Mouse (Mus musculus): ENCODE results near the gene Irgc1.
"Not testable (repeated sequence)": the region's sequence is repeated elsewhere in the genome, so short reads cannot be mapped to it uniquely, and the experiment has no call there.

Irgc1 gene

GRCm38 (mm10) chr7:24451855-24452311 is at the start of gene Irgc1:
Irgc1 (minus strand) TSS chr7:24452297.
- DNase-seq = no peak

GRCm38 (mm10) chr7:24501492-24501891 is 49.4 kb upstream of the Irgc1 start:
- DNase-seq = no peak

GRCm38 (mm10) chr7:24500929-24501328 is 48.8 kb upstream of the Irgc1 start:
- DNase-seq = peak; percentile 55

GRCm38 (mm10) chr7:24499856-24500577 is 47.9 kb upstream of the Irgc1 start:
- peak; percentile 66 for DNase-seq

GRCm38 (mm10) chr7:24488303-24488702 is 36.2 kb upstream of the Irgc1 start:
- DNase-seq = no peak

- DNase-seq = no peak
These were observed 35.3 kb upstream of the Irgc1 start for GRCm38 (mm10) chr7:24487403-24487802.

- peak; percentile 37 for DNase-seq
These were observed 34.6 kb upstream of the Irgc1 start for GRCm38 (mm10) chr7:24486654-24487130.

- no peak for DNase-seq
These were observed 33.4 kb upstream of the Irgc1 start for GRCm38 (mm10) chr7:24485481-24485880.

GRCm38 (mm10) chr7:24483291-24483690 is 31.2 kb upstream of the Irgc1 start:
- not testable (repeated sequence) for DNase-seq

GRCm38 (mm10) chr7:24482208-24483020 is 30.3 kb upstream of the Irgc1 start:
- DNase-seq = no peak

- peak; percentile 91 for DNase-seq
These were observed 29.5 kb upstream of the Irgc1 start, which contains the start of gene Cadm4 for GRCm38 (mm10) chr7:24481474-24482207. Cadm4 (plus strand) TSS chr7:24482023.

GRCm38 (mm10) chr7:24480986-24481473 is 28.9 kb upstream of the Irgc1 start:
- no peak for DNase-seq

GRCm38 (mm10) chr7:24480121-24480941 is 28.2 kb upstream of the Irgc1 start:
- no peak for DNase-seq

- DNase-seq = no peak
These were observed 27.6 kb upstream of the Irgc1 start for GRCm38 (mm10) chr7:24479685-24480084.

GRCm38 (mm10) chr7:24478911-24479310 is 26.8 kb upstream of the Irgc1 start:
- no peak for DNase-seq

- DNase-seq = no peak
These were observed 24.8 kb upstream of the Irgc1 start for GRCm38 (mm10) chr7:24476856-24477255.

- DNase-seq = no peak
These were observed 24.2 kb upstream of the Irgc1 start for GRCm38 (mm10) chr7:24476338-24476737.

- peak; percentile 42 for DNase-seq
These were observed 22.9 kb upstream of the Irgc1 start for GRCm38 (mm10) chr7:24474811-24475506.

GRCm38 (mm10) chr7:24473913-24474529 is 21.9 kb upstream of the Irgc1 start:
- DNase-seq = peak; percentile 51

- DNase-seq = peak; percentile 46
These were observed 20.8 kb upstream of the Irgc1 start for GRCm38 (mm10) chr7:24472937-24473336.

- DNase-seq = no peak
These were observed 20.3 kb upstream of the Irgc1 start for GRCm38 (mm10) chr7:24472442-24472841.
